Mouse (Mus musculus): ENCODE measurements at regions not wholly inside any gene's neighbourhood (a gene's known extent, or its start where the extent isn't known, plus 50 kb on each side); places are given as distances from the start of the nearest gene placed in this dataset.

- no peak for DNase-seq (ENCODE audit: low read depth, low spot score)
- H3K79me2 ChIP-seq (ENCODE audit: control insufficient read depth, insufficient read depth, low read length, poor library complexity) = no peaks in the 10 kb centered on the region
- H3K4me3 ChIP-seq (ENCODE audit: control insufficient read depth in 1 of 2, insufficient read depth in 1 of 2, low read depth in 2 of 2, low read length in 2 of 2) = no peak overlapping the region
- TF ChIP-seq ELF1 (IDR thresholded peaks at IDR 0.05; ENCODE audit: low read depth, low read length) (no peak), MYC (IDR thresholded peaks at IDR 0.05; ENCODE audit: low read depth, low read length) (no peak), NELFE (IDR thresholded peaks at IDR 0.05; ENCODE audit: low read depth, low read length) (no peak), EP300 (IDR thresholded peaks at IDR 0.05; ENCODE audit: low read depth in 1 of 2, low read length in 2 of 2) (no peak)
- H3K9ac ChIP-seq (ENCODE audit: control insufficient read depth, low read depth, low read length, poor library complexity, severe bottlenecking) = no peak overlapping the region
- H3K36me3 ChIP-seq (ENCODE audit: control insufficient read depth in 1 of 2, insufficient read depth in 2 of 2, low read length in 2 of 2) = no peaks in the 10 kb centered on the region
- no peaks in the 10 kb centered on the region for H3K4me1 ChIP-seq (ENCODE audit: control insufficient read depth in 1 of 2, insufficient read depth in 2 of 2, low read length in 2 of 2)
- no peaks in the 10 kb centered on the region for H3K27me3 ChIP-seq (ENCODE audit: control insufficient read depth in 1 of 2, insufficient read depth in 2 of 2, low read length in 2 of 2)
- no peaks in the 10 kb centered on the region for H3K9me3 ChIP-seq (replicated peaks; ENCODE audit: insufficient read depth, low read length)
- H3K27ac ChIP-seq (ENCODE audit: control insufficient read depth, low read depth, low read length) = no peak overlapping the region
Observed at GRCm38 (mm10) chr15:68403554-68404070, 1902.9 kb upstream of the Lrrc6 start.

GRCm38 (mm10) chr15:68401726-68402125 lies 1901.0 kb upstream of the Lrrc6 start:
- no peaks in the 10 kb centered on the region for H3K79me2 ChIP-seq (ENCODE audit: control insufficient read depth, insufficient read depth, low read length, poor library complexity)
- TF ChIP-seq MYC (IDR thresholded peaks at IDR 0.05; ENCODE audit: low read depth, low read length) (no peak), MYB (IDR thresholded peaks at IDR 0.05; ENCODE audit: low read depth, low read length) (no peak)
- no peak overlapping the region for H3K9ac ChIP-seq (ENCODE audit: control insufficient read depth, low read depth, low read length, poor library complexity, severe bottlenecking)
- H3K9me3 ChIP-seq (replicated peaks; ENCODE audit: insufficient read depth, low read length) = no peaks in the 10 kb centered on the region
- H3K27me3 ChIP-seq (ENCODE audit: control insufficient read depth in 1 of 2, insufficient read depth in 2 of 2, low read length in 2 of 2) = no peaks in the 10 kb centered on the region
- no peaks in the 10 kb centered on the region for H3K36me3 ChIP-seq (ENCODE audit: control insufficient read depth in 1 of 2, insufficient read depth in 2 of 2, low read length in 2 of 2)
- no peak overlapping the region for H3K27ac ChIP-seq (ENCODE audit: control insufficient read depth, low read depth, low read length)
- DNase-seq (ENCODE audit: low read depth, low spot score) = no peak
- H3K4me1 ChIP-seq (ENCODE audit: control insufficient read depth in 1 of 2, insufficient read depth in 2 of 2, low read length in 2 of 2) = no peaks in the 10 kb centered on the region
- no peak overlapping the region for H3K4me3 ChIP-seq (ENCODE audit: control insufficient read depth in 1 of 2, insufficient read depth in 1 of 2, low read depth in 2 of 2, low read length in 2 of 2)

GRCm38 (mm10) chr15:68401006-68401405 lies 1900.3 kb upstream of the Lrrc6 start:
- Histone ChIP-seq H3K9me3 (replicated peaks; ENCODE audit: insufficient read depth, low read length) (no peaks in the 10 kb centered on the region), H3K27me3 (ENCODE audit: control insufficient read depth in 1 of 2, insufficient read depth in 2 of 2, low read length in 2 of 2) (no peaks in the 10 kb centered on the region), H3K4me3 (ENCODE audit: control insufficient read depth in 1 of 2, insufficient read depth in 1 of 2, low read depth in 2 of 2, low read length in 2 of 2) (no peak overlapping the region), H3K79me2 (ENCODE audit: control insufficient read depth, insufficient read depth, low read length, poor library complexity) (no peaks in the 10 kb centered on the region), H3K4me1 (ENCODE audit: control insufficient read depth in 1 of 2, insufficient read depth in 2 of 2, low read length in 2 of 2) (no peaks in the 10 kb centered on the region), H3K9ac (ENCODE audit: control insufficient read depth, low read depth, low read length, poor library complexity, severe bottlenecking) (no peak overlapping the region), H3K27ac (ENCODE audit: control insufficient read depth, low read depth, low read length) (no peak overlapping the region), H3K36me3 (ENCODE audit: control insufficient read depth in 1 of 2, insufficient read depth in 2 of 2, low read length in 2 of 2) (no peaks in the 10 kb centered on the region)
- TF ChIP-seq MXI1 (IDR thresholded peaks at IDR 0.05; ENCODE audit: low read depth, low read length) (no peak), NRF1 (IDR thresholded peaks at IDR 0.05; ENCODE audit: insufficient read depth, low read depth, low read length, poor library complexity, severe bottlenecking) (no peak), CHD1 (IDR thresholded peaks at IDR 0.05; ENCODE audit: low read depth, low read length) (no peak), TCF12 (IDR thresholded peaks at IDR 0.05; ENCODE audit: low read depth, low read length) (no peak), CTCF (IDR thresholded peaks at IDR 0.05 in 2 of 3, conservative IDR thresholded peaks at IDR 0.05 in 1 of 3; ENCODE audit: control insufficient read depth in 1 of 3, insufficient read depth in 1 of 3, low read depth in 2 of 3, low read length in 3 of 3, poor library complexity in 1 of 3, severe bottlenecking in 1 of 3) (no peak), KAT2A (conservative IDR thresholded peaks at IDR 0.05; ENCODE audit: low read depth, low read length) (no peak), MYB (IDR thresholded peaks at IDR 0.05; ENCODE audit: low read depth, low read length) (no peak), E2F4 (IDR thresholded peaks at IDR 0.05; ENCODE audit: borderline replicate concordance, low read depth, low read length) (no peak), SMC3 (IDR thresholded peaks at IDR 0.05; ENCODE audit: low read depth, low read length) (no peak), ETS1 (IDR thresholded peaks at IDR 0.05; ENCODE audit: low read depth, low read length) (no peak), ELF1 (IDR thresholded peaks at IDR 0.05; ENCODE audit: low read depth, low read length) (no peak), RCOR1 (IDR thresholded peaks at IDR 0.05; ENCODE audit: low read depth, low read length) (no peak), GATA1 (IDR thresholded peaks at IDR 0.05; ENCODE audit: low read depth, low read length) (no peak), MYC (IDR thresholded peaks at IDR 0.05; ENCODE audit: low read depth, low read length) (no peak), TBP (IDR thresholded peaks at IDR 0.05; ENCODE audit: low read depth, low read length) (no peak), TAL1 (IDR thresholded peaks at IDR 0.05; ENCODE audit: low read length) (no peak), MAFK (IDR thresholded peaks at IDR 0.05; ENCODE audit: borderline replicate concordance, low read depth, low read length) (no peak), ZKSCAN1 (IDR thresholded peaks at IDR 0.05; ENCODE audit: low read depth, low read length) (no peak)
- no peak for DNase-seq (ENCODE audit: low read depth, low spot score)

Measured in MEL (cell line).